Mouse (Mus musculus): ENCODE results near the gene Olfr826. TPM values are rescaled to one million over a fixed set of nuclear protein-coding genes. Genes with fewer than 3 reads are reported as not detected.

The Olfr826 gene
- polyA plus RNA-seq, 1 experiment from 2014 or later: not detected

Other genes starting within 250 kb of the Olfr826 start
- gene Olfr818, start 235.1 kb downstream of the Olfr826 start, polyA plus RNA-seq (2015; fragmentation: Nextera tagmentation; extraction: Ambion mirVana): not detected in 2 replicates
- not detected in 2 replicates for gene Olfr819, start 216.9 kb downstream of the Olfr826 start, polyA plus RNA-seq (2015; fragmentation: Nextera tagmentation; extraction: Ambion mirVana)
- not detected in 2 replicates for gene Olfr247, start 208.0 kb downstream of the Olfr826 start, polyA plus RNA-seq (2015; fragmentation: Nextera tagmentation; extraction: Ambion mirVana)
- gene Gm10310, start 199.1 kb downstream of the Olfr826 start, polyA plus RNA-seq (2015; fragmentation: Nextera tagmentation; extraction: Ambion mirVana): not detected in 2 replicates
- gene Olfr820, start 171.6 kb downstream of the Olfr826 start, polyA plus RNA-seq (2015; fragmentation: Nextera tagmentation; extraction: Ambion mirVana): not detected in 2 replicates
- not detected in 2 replicates for gene Olfr821, start 153.8 kb downstream of the Olfr826 start, polyA plus RNA-seq (2015; fragmentation: Nextera tagmentation; extraction: Ambion mirVana)
- not detected in 2 replicates for gene Olfr822, start 113.0 kb downstream of the Olfr826 start, polyA plus RNA-seq (2015; fragmentation: Nextera tagmentation; extraction: Ambion mirVana)
- not detected in 2 replicates for gene Olfr823, start 68.8 kb downstream of the Olfr826 start, polyA plus RNA-seq (2015; fragmentation: Nextera tagmentation; extraction: Ambion mirVana)
- gene Olfr824, start 54.2 kb downstream of the Olfr826 start, polyA plus RNA-seq (2015; fragmentation: Nextera tagmentation; extraction: Ambion mirVana): not detected in 2 replicates
- not detected in 2 replicates for gene Olfr825, start 17.4 kb downstream of the Olfr826 start, polyA plus RNA-seq (2015; fragmentation: Nextera tagmentation; extraction: Ambion mirVana)
- not detected in 2 replicates for gene Olfr827, start 30.2 kb upstream of the Olfr826 start, polyA plus RNA-seq (2015; fragmentation: Nextera tagmentation; extraction: Ambion mirVana)
- gene Neurod4, start 96.1 kb upstream of the Olfr826 start, polyA plus RNA-seq (2015; fragmentation: Nextera tagmentation; extraction: Ambion mirVana): 0.04 and 0.05 TPM in 2 replicates
- gene Tespa1, start 138.7 kb upstream of the Olfr826 start, polyA plus RNA-seq (2015; fragmentation: Nextera tagmentation; extraction: Ambion mirVana): 1.2 and 1.3 TPM in 2 replicates
- not detected in 2 replicates for gene Vmn2r84, start 210.1 kb upstream of the Olfr826 start, polyA plus RNA-seq (2015; fragmentation: Nextera tagmentation; extraction: Ambion mirVana)
- gene Vmn2r85, start 245.5 kb upstream of the Olfr826 start, polyA plus RNA-seq (2015; fragmentation: Nextera tagmentation; extraction: Ambion mirVana): not detected in 2 replicates

Measured in intestine, embryonic 15.5 days (tissue).